Mouse (Mus musculus) embryonic facial prominence, embryonic 14.5 days (tissue): ENCODE results near the gene Olfr801. TPM values are rescaled to one million over a fixed set of nuclear protein-coding genes. Genes with fewer than 3 reads are reported as not detected.

Experiments used
- ATAC-seq: fragments of 200-750 bp; cut with Nextera tagmentation; 2 replicates; pipeline ENCODE4 v1.8.0; 2017; ENCODE audit warnings: low read depth, moderate number of reproducible peaks, moderate TSS enrichment
- DNase-seq: peaks from one replicate; pipeline ENCODE4 v3.0.0-alpha.2; 2015; ENCODE audit warnings: low spot score
- H3K27ac ChIP-seq: fragments of 300-500 bp; sonication (generic); replicated peaks from 2 replicates; pipeline ENCODE4 v1.5.1; 2014; ENCODE audit warnings: low read depth, mild to moderate bottlenecking, low read length, moderate library complexity
- H3K27me3 ChIP-seq: fragments of 300-500 bp; sonication (generic); replicated peaks from 2 replicates; pipeline ENCODE4 v1.6.1; 2014; ENCODE audit warnings: low read length; ENCODE audit not compliant: control insufficient read depth, insufficient read depth
- H3K36me3 ChIP-seq: fragments of 300-500 bp; sonication (generic); 2 replicates; pipeline ENCODE4 v1.6.1; 2014; ENCODE audit warnings: low read length, mixed read lengths; ENCODE audit not compliant: control insufficient read depth, insufficient read depth
- H3K4me1 ChIP-seq: fragments of 300-500 bp; sonication (generic); 2 replicates; pipeline ENCODE4 v1.6.1; 2014; ENCODE audit warnings: antibody characterized with exemption, low read length; ENCODE audit not compliant: control insufficient read depth, insufficient read depth
- H3K4me2 ChIP-seq: fragments of 300-500 bp; sonication (generic); 2 replicates; pipeline ENCODE4 v1.6.1; 2014; ENCODE audit warnings: low read depth, mild to moderate bottlenecking, low read length, moderate library complexity, mixed read lengths
- H3K4me3 ChIP-seq: fragments of 300-500 bp; sonication (generic); 2 replicates; pipeline ENCODE4 v1.5.1; 2014; ENCODE audit warnings: low read depth, mild to moderate bottlenecking, low read length
- H3K9ac ChIP-seq: fragments of 300-500 bp; sonication (generic); 2 replicates; pipeline ENCODE4 v1.6.1; 2014; ENCODE audit warnings: low read depth, mild to moderate bottlenecking, low read length, moderate library complexity, mixed read lengths
- H3K9me3 ChIP-seq: fragments of 300-500 bp; sonication (generic); 2 replicates; pipeline ENCODE4 v1.6.1; 2016; ENCODE audit warnings: low read length; ENCODE audit not compliant: control insufficient read depth
- WGBS: fragments of 180-500 bp; shearing (Covaris S2); extraction: QIAGEN DNeasy Blood & Tissue Kit; methylation state at CpG from one replicate; pipeline ENCODE4 v1.1.7; 2014; 5-methylcytosine and 5-hydroxymethylcytosine counted together
- polyA plus RNA-seq: library from polyadenylated mRNA; unstranded; fragments of >200 nt; fragmentation: Nextera tagmentation; extraction: Ambion mirVana; gene quantifications from 2 replicates; pipeline ENCODE4 v1.2.1, GENCODE M21; 2014

Gene Olfr801
- polyA plus RNA-seq, 1 experiment from 2014 or later: not detected

GRCm38 (mm10) chr10:129621724-129622123 lies 51.9 kb downstream of the Olfr801 start:
- DNase-seq (no peak), ATAC-seq (no peak)
- no peaks in the 10 kb centered on the region for H3K36me3 ChIP-seq
- H3K27ac ChIP-seq: no peak overlapping the region
- no peaks in the 10 kb centered on the region for H3K27me3 ChIP-seq
- WGBS: 8% methylated on average over 1 of the region's 1 CpGs
- no peak overlapping the region for H3K4me3 ChIP-seq
- no peaks in the 10 kb centered on the region for H3K4me1 ChIP-seq
- H3K9ac ChIP-seq: no peak overlapping the region
- H3K4me2 ChIP-seq: no peak overlapping the region
- H3K9me3 ChIP-seq: no peaks in the 10 kb centered on the region

Other genes starting within 250 kb of the Olfr801 start
- not detected in 2 replicates for gene Olfr786, start 246.6 kb downstream of the Olfr801 start, polyA plus RNA-seq
- gene Olfr787, start 212.0 kb downstream of the Olfr801 start, polyA plus RNA-seq: not detected in 2 replicates
- gene Olfr788, start 202.9 kb downstream of the Olfr801 start, polyA plus RNA-seq: not detected in 2 replicates
- gene Olfr789, start 189.1 kb downstream of the Olfr801 start, polyA plus RNA-seq: not detected in 2 replicates
- gene Olfr790, start 175.4 kb downstream of the Olfr801 start, polyA plus RNA-seq: not detected in 2 replicates
- gene Olfr791, start 152.1 kb downstream of the Olfr801 start, polyA plus RNA-seq: not detected in 2 replicates
- not detected in 2 replicates for gene Olfr792, start 134.7 kb downstream of the Olfr801 start, polyA plus RNA-seq
- gene Olfr794, start 106.2 kb downstream of the Olfr801 start, polyA plus RNA-seq: not detected in 2 replicates
- not detected in 2 replicates for gene Olfr796, start 61.3 kb downstream of the Olfr801 start, polyA plus RNA-seq
- not detected in 2 replicates for gene Olfr798, start 45.9 kb downstream of the Olfr801 start, polyA plus RNA-seq
- gene Olfr799, start 36.4 kb downstream of the Olfr801 start, polyA plus RNA-seq: not detected in 2 replicates
- gene Olfr800, start 16.2 kb downstream of the Olfr801 start, polyA plus RNA-seq: not detected in 2 replicates
- not detected in 2 replicates for gene Olfr802, start 14.3 kb upstream of the Olfr801 start, polyA plus RNA-seq
- not detected in 2 replicates for gene Olfr803, start 20.4 kb upstream of the Olfr801 start, polyA plus RNA-seq
- not detected in 2 replicates for gene Olfr804, start 29.3 kb upstream of the Olfr801 start, polyA plus RNA-seq
- not detected in 2 replicates for gene Olfr805, start 55.5 kb upstream of the Olfr801 start, polyA plus RNA-seq
- gene Olfr806, start 68.1 kb upstream of the Olfr801 start, polyA plus RNA-seq: not detected in 2 replicates
- not detected in 2 replicates for gene Olfr807, start 83.9 kb upstream of the Olfr801 start, polyA plus RNA-seq
- not detected in 2 replicates for gene Olfr808, start 91.6 kb upstream of the Olfr801 start, polyA plus RNA-seq
- not detected in 2 replicates for gene Olfr809, start 100.8 kb upstream of the Olfr801 start, polyA plus RNA-seq
- 0.07 and 0.22 TPM in 2 replicates for gene Olfr810, start 121.1 kb upstream of the Olfr801 start, polyA plus RNA-seq
- gene Olfr811, start 130.5 kb upstream of the Olfr801 start, polyA plus RNA-seq: not detected in 2 replicates
- 0.16 and 0.21 TPM in 2 replicates for gene Olfr812, start 172.2 kb upstream of the Olfr801 start, polyA plus RNA-seq
- gene Olfr813, start 181.5 kb upstream of the Olfr801 start, polyA plus RNA-seq: not detected in 2 replicates
- gene Olfr814, start 206.0 kb upstream of the Olfr801 start, polyA plus RNA-seq: not detected in 2 replicates
- not detected in 2 replicates for gene Olfr815, start 232.0 kb upstream of the Olfr801 start, polyA plus RNA-seq
- 0.09 and 0.11 TPM in 2 replicates for gene Olfr816, start 241.7 kb upstream of the Olfr801 start, polyA plus RNA-seq